Mouse (Mus musculus) thymus, postnatal 10 days (tissue): ENCODE results near the gene Vwa3b.

Experiments
- DNase-seq, 2 experiments: peaks; one replicate each; pipeline ENCODE4 v3.0.0; 2021; ENCODE audit warnings: low spot score in 2 of 2

The Vwa3b gene

DNA sequence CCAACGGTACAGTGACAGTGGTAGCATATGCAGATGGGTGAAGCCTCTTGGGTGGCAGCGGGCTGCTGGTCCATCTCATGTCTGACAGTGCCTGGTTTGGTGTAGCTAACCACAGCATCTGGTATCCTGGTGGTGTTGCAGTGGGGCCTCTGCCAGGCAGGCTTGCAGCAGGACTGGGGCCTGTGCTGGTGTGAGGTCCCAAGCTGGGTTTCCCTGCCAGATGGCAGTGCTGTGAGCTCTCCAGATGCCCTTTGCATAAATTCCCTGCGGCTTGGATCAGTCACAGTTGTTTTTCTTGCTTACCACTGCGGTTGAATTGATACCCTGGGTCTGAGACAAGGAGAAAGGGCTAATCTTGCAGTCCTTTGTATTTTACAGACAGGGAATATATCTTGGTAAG is 95.9 kb downstream of the Vwa3b start:
- DNase-seq = no peak

DNA sequence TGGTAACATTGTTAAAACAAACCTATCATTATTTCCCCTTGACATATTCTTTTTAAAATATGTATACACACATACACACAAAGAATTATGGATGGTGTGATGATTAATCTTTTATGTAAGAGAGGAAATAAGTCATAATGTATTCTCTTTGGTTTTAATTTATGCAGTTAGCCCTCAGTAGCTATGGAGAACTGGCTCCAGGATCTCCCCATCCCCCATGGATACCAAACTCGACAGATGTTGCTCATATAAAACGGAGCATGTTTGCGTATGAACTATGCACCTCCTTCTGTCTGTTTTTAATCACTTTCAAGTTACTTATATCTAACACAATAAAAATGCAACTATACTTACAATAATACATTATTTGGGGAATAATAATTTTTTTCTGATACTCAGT is 96.4 kb downstream of the Vwa3b start:
- DNase-seq = no peak

DNA sequence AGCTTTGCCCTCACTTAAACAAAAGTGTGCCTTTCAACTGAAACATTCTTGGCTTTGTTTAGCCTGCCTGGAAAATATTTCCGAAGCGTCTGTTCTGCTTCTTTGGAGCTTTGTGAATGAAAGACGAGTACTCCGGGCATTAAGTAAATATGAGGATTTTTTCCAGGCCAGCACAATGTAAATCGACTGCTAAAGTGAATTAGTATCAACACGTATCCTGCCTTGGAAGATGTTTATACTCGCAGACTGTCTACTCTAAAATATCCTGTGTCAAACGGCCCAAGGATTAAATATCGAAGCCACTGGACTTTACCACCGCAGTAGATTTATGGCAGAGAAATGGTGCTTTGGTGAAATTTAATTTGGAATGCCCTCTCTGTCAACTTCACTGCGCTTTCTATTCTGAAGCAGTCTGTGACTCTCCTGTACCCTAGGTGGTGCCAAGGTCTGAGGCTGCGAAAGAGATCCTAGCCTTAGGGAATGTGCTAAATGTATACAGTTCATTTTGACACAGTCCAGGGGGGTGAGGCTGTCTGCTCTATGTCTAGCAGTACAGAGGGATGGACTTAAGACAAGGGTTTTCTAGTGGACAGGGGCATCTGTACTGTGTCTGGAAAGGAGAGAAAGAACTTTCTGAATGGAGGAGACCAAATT is 98.4 kb downstream of the Vwa3b start:
- DNase-seq = no peak

DNA sequence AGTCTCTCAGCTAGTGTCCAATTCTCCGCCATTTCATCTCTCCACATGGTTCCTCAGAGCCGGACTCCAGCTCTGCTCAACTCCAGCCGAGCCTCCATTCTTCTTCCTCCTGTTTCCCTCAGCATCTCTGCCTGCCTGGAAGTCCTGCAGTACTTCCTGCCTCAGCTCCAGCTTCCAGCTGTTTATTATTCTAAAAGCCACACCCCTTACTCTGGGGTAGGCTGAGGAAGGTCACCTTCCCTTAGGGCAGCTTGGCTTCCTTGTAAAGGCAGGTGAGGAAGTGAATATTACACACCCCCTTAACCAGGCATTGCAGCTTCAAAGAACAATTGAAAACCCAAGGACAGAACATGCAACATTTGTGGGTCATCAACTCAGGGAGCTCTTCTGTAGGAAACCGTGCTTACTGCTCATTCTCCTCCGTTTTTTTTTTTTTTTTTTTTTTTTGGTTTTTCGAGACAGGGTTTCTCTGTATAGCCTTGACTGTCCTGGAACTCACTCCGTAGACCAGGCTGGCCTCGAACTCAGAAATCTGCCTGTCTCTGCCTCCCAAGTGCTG is 103.7 kb downstream of the Vwa3b start:
- no peak for DNase-seq

DNA sequence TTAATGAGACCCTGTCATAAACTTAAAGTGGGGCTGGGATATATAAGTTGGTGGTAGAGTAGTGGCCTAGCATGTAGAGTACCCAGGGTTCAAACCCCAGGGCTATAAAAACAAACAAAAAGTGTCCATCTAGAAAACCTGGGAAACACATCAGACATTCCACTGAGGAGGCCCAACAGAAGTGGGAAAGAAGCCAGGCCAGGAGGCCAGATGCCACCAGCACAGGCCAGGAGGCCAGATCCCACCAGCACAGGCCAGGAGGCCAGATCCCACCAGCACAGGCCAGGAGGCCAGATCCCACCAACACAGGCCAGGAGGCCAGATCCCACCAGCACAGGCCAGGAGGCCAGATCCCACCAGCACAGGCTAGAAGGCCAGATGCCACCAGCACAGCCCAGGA is 104.8 kb downstream of the Vwa3b start:
- DNase-seq = no peak

DNA sequence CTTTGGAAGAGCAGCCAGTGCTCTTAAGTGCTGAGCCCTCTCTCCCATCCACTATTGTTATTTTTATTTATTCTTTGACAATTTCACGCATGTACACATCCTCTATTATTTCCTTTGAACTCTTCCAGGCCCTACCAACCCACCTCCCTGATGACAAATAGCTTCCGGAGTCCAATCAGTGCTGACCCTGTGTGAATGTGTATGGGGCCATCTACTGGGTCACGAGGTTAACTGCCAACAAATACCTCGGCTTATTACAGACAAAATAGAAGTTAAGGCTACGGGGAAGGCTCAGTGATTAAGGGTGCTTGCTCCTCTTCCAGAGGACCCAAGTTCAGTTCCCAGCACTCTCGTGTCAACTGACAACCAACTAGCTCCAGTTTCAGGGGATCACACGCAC is 106.0 kb downstream of the Vwa3b start:
- no peak for DNase-seq

DNA sequence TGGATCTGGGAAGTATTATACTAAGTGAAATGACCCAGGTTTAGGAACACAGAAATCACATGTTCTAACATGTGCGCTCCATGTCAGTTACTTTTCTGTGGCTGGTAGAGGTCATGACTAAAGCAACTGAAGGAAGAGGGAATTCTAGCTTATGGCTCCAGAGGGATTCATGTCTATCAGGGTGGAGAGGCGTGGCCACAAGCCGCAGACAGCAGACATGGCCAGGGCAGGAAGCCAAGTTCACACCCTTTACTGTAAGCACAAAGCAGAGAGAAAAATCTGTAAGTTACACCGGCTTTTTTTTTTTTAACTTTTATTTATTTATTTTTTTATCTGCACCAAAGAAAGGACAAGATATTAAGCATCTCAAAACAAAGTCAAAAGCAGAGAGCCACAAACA is 119.6 kb downstream of the Vwa3b start:
- no peak for DNase-seq

DNA sequence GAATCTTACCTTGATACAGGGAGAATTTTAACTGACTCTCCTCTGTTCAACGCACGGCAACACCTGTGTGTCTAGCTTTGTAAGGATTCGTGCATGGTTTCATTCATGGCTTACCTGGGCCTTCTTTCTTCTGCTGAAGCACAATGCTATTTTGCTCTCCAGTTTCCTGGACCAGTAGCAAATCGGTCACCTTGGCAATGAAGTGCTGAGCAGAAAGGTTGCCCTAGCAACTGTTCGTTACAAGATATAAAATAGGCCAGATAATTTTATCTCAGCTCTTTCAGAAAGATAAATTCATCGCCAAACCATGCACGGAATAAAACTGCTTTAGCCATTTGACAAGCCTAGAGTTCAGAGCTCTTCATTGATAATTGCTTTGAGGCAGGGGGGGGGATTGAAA is 123.5 kb downstream of the Vwa3b start:
- no peak for DNase-seq

DNA sequence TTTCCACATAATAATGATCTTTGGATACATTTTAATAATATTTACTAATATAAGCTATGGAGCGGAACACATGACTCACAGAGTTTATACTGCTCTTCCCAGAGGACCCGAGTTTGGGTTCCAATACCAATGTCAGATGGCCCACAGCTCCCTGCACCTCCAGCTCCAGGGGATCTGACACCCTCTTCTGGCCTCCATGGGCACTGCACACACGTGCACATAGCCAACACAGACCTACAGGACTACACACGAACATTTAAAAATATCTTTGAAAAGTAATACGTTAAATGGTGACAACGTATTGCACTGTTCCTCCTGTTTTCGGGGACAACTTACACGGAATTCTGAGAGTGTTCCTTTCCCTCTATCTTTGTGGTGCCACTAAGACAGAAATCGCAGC is 125.5 kb downstream of the Vwa3b start:
- no peak for DNase-seq

DNA sequence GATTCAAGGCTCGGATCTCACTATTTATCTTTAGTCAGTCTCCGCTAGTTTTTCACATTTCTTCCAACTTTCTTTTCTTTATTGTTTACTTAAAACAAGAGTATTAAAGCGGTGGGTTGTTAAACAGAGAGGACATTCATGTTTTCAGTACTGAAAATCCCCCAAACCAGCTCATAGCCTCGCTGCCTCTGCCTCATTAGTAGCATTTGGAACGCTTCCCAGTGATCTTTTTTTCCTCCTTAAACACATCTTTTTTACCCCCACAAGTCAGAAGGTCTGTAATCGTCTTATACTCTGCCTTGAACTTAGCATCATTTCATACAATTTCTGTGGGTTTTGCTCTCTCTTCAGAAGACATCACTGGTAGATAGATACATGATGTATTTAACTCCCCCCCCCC is 139.7 kb downstream of the Vwa3b start:
- DNase-seq = no peak

DNA sequence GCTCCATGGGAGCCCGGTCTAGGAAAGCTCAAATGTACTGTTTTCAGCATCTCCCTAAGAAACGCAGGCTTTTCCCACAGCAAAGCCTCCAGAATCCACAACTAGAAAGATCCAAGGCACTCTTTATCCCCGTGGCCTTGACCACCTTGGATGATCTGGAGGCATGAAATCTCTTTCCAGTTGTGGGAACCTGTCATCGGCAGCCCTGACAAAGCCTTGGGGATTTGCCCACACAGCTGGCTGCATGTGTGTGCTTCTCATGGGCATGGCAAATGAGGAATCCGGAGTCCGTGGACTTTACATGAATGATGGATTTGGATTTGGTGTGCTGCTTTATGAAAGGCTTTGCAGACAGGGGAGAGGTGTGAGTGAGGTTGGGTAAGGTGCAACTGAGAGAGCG is 141.5 kb downstream of the Vwa3b start:
- DNase-seq = no peak

DNA sequence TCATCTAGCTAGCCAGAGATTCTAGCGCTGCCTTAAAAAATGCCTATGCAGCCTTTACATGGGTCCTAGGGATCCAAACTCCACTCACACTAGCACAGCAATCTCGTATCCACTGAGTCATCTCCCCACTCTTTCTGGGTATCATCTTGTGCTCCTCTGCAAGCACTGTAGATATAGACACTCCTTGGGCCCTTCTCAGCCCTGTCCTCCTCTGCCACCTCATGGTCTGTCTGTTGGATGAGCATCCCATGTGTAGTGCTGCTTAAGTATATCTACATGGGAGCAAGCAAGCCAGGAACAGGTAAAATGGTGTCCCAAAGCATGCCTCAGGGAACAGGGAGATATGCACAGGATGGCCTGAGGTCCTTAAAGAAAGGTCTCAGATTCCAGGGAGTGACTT is 151.5 kb downstream of the Vwa3b start:
- DNase-seq = no peak

DNA sequence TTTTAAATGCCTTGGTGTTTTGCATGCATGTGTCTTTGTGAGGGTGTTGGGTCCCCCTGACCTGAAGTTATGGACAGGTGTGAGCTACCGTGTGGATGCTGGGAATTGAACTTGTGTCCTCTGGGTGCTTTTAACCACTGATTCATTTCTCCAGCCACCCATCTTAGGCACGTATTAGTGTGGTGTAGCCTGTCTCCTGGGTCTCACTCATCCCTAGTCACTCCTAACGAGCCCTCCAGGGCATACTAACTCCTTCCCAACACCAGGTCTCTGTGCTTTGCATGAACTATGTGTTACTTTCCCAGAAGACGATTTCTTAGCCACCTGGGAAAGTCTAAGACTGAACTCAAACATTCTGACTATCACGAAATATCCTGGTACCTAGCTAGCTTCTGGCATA is 153.5 kb downstream of the Vwa3b start:
- DNase-seq = no peak

DNA sequence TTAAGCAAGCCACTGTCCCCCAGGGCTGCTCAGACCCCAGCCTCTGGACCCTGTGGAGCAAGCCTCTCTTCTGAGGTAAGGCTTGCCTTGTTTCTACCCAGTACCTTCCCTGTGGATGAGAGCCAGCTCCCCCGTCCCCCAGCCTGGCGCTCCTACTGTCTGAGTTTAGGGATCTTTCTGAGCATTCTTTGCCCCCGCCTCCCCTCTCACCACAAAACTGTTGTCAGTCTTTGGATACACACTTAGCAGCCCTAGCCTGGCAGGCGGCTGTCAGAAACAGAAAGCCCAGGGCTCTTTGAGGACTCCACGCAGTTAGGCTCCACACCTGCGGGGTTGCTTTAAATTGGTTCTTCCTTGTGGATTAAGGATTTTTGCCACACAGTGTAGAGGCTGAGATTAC is 160.7 kb downstream of the Vwa3b start:
- DNase-seq = no peak

DNA sequence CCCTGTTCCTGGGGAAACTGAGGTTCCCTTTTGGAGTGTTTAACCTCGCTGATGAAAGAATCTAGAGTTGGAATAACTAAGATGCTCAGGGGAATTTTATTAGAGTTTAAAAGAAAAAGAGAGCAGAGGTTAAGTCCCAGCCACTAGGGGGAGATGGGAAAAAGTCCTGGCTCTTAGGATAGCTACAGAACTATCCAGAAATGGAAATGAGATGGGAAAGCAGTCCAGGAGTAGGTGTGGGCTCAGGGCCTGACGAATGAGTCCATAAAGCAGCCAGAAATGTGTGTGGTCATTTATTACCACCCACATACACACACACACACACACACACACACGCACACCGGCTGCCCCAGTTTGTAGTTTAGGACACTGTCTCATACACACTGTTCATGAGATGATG is 168.2 kb downstream of the Vwa3b start:
- no peak for DNase-seq

DNA sequence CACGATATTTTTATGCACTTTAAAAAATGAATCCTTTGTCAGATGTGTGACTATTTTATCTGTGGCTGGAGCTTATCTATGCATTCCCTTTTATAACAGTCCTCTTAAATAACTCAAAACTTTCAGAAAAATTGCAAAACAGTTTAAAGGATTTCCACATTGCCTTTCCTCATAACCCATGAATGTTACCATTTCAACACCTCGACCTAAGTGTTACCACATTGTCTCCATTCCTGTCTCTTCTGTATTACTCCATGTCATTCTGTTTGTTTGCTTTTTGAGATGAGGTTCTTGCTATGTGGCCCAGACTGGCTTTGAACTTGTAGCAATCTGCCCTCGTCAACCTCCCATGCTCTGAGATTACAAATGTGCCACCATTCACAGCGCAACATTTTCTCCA is 175.0 kb downstream of the Vwa3b start:
- DNase-seq = no peak

DNA sequence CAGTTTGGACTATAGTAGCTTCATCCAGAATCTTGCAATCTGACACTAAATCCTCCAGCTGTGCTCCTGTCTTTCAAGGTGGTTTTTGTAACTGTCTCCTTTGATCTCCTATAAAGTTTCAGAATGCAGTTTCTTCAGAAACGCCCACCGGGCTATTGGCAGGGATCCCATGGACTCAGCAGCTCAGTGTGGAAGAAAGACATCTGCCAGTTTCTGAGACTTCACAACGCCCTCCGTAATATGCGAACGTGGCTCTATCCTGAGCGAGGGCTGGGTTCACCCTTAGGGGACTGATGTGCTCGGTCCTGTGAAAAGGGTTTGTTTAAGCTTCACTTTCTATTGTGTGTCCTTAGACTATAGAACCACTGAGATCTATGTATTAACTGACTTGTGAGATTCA is 181.3 kb downstream of the Vwa3b start:
- DNase-seq = no peak

DNA sequence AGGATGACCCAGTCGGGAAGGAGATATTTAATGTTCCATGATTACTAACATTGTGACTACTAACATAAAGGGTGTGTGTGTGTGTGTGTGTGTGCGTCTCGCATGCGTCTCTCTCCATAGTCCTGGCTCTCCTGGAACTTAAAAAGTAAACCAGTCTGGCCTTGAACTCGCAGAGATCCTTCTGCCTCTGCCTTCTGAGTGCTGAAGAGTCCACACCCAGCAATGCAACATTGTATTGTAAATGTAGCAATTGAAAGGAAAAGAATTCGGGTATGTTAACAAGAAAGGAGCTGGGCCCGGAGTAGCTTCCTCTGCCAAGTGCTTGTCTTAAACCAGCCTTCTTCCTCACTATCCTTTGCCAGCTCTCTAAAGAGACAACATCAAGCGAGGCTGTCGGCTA is 186.0 kb downstream of the Vwa3b start:
- DNase-seq = no peak

DNA sequence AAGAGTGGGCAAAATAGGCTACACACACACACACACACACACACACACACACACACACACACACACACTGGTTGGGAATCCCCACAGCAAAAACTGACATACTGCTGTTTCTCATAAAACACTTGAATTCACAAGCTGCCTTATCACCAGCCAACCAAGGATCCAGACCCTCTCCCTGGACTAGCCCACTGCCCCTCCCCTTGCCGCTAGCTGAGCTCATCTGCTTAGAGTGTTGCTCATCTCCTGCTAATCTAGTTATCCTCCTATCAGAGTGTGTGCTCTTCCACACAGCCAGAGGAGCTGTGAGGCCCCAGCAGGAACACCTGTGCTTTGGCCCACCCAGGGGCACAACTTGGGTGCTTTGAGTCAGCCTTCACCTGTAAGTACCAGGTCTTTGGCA is 187.7 kb downstream of the Vwa3b start, which contains the start of gene Cnga3:
Gene Cnga3 (plus strand): TSS at position 291 of the 400 bp plus-strand sequence.
- DNase-seq = no peak

DNA sequence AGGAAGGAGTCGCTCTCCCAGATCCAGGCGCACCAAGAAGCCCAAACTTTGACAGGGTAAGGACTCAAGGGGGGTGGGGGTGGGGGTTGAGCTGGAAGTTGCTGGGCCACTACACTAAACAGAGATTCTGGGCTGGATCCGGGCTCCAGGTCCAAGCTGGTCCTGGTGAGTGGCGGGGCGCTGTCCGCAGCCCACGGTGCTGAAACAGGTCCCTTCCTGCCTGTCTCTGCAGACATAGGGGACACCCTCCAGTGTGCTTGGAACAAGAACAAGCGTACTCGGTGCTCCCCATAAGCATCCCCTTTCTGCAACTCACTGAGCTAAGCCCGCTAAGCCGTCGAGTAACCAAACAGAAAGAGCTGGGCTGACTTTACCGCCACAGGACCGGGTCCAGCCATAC is 192.0 kb downstream of the Vwa3b start:
- peak in 1 of 2 experiments; percentile 38 for DNase-seq

DNA sequence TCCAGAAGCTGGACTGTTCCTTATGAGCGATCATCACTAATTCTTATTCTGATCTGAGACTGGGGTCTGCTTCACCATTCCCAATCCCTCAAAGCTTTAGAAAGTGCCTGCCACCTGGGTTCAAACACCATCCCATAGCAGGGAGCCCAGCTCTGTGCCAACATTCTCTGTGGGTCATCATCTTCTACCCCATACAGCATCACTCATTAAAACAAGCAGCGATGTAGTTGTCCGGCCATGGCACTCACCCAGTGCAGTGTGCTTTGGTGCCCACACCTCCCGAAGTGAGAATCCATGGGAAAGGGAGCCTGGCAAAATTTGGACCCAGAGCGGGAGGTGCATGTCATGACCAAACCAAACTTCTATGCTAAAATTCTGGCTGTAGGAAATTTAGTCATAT is 193.2 kb downstream of the Vwa3b start:
- no peak for DNase-seq

DNA sequence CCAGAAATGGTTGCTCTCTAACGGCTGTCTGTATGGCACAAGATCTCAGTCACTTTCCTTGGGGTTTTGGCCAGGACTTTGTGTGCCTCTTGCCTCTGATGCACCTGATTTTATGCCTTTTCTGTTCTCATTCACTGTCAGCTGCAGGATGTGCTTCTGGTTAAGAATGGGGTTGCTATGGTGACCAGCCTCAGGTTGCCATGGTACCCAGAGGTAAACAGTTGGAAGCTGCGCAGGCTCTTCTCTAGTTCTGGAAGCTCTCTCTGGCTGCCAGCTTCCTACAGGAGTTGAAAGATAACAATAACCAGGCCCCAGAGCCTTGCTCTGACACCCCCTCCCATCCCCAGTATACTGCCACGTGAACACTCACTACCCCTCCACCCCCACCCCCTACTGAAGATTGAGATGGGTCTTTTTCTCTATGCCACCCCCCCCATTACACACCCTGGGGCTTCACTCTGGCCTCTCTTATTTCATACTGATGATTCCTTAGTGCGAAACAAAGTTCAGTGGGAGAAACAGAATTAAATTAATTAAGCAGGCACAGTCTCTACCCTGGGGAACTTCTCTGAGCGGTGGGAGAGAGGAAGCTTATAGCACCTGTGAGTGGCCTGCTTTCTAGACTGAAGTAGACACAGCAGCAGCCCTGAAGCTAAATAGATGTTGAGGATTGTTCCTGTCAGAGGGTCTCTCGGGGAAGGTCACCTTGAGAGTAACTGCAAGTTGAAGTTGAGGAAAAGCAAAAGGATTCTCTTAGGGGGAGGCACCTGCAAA is 193.9 kb downstream of the Vwa3b start:
- DNase-seq = no peak

DNA sequence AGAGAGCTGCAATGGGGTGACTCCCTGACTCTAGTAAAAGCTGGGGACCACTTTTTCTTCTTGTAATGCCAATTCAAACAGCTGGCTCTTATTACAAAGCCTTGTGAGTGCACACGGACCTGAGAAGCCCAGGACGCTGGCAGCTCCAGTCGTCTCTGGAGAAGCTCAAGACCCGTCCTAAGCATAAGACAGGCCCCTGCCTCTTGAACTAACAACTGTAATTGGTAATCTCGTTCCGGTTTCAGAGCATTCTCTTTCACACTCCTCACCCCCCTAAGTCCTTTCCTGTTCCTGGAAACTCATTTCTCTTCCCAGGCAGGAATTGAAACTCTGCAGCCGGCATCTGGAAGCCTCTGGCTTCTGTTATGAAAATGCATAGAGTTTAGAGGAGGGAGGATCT is 195.6 kb downstream of the Vwa3b start:
- DNase-seq = no peak
